Mouse (Mus musculus): Measurements from ENCODE around the gene Nxf1. TPM values are rescaled to one million over a fixed set of nuclear protein-coding genes. Genes with fewer than 3 reads are reported as not detected.

Gene Nxf1
- polyA plus RNA-seq, 1 experiment from 2014 or later, result 127 TPM

Small RNA genes lying within 50 kb of the gene (microRNA-seq; reads per million reads assigned to microRNA genes)
- not detected for gene Mir6992

Other genes starting within 250 kb of the Nxf1 start
- gene Slc22a8, start 165.8 kb upstream of the Nxf1 start, polyA plus RNA-seq (2015; fragmentation: Nextera tagmentation; extraction: Ambion mirVana), result 9.1 and 10.7 TPM in 2 replicates
- gene Slc22a6, start 139.0 kb upstream of the Nxf1 start, polyA plus RNA-seq (2015; fragmentation: Nextera tagmentation; extraction: Ambion mirVana), result 0.82 and 1.8 TPM in 2 replicates
- 0.35 and 0.70 TPM in 2 replicates for gene Chrm1, start 93.3 kb upstream of the Nxf1 start, polyA plus RNA-seq (2015; fragmentation: Nextera tagmentation; extraction: Ambion mirVana)
- 158 and 159 TPM in 2 replicates for gene Slc3a2, start 33.7 kb upstream of the Nxf1 start, polyA plus RNA-seq (2015; fragmentation: Nextera tagmentation; extraction: Ambion mirVana)
- 91.0 and 95.2 TPM in 2 replicates for gene Wdr74, start 21.2 kb upstream of the Nxf1 start, polyA plus RNA-seq (2015; fragmentation: Nextera tagmentation; extraction: Ambion mirVana)
- gene 1700092M07Rik, start 16.4 kb upstream of the Nxf1 start, polyA plus RNA-seq (2015; fragmentation: Nextera tagmentation; extraction: Ambion mirVana), result 1.5 and 2.2 TPM in 2 replicates
- gene Stx5a, start 15.7 kb upstream of the Nxf1 start, polyA plus RNA-seq (2015; fragmentation: Nextera tagmentation; extraction: Ambion mirVana), result 124 and 127 TPM in 2 replicates
- 218 and 235 TPM in 2 replicates for gene Tmem223, start 13.9 kb downstream of the Nxf1 start, polyA plus RNA-seq (2015; fragmentation: Nextera tagmentation; extraction: Ambion mirVana)
- 28.2 and 46.3 TPM in 2 replicates for gene Tmem179b, start 17.4 kb downstream of the Nxf1 start, polyA plus RNA-seq (2015; fragmentation: Nextera tagmentation; extraction: Ambion mirVana)
- gene Taf6l, start 29.3 kb downstream of the Nxf1 start, polyA plus RNA-seq (2015; fragmentation: Nextera tagmentation; extraction: Ambion mirVana), result 28.5 and 29.4 TPM in 2 replicates
- gene Polr2g, start 41.5 kb downstream of the Nxf1 start, polyA plus RNA-seq (2015; fragmentation: Nextera tagmentation; extraction: Ambion mirVana), result 143 and 147 TPM in 2 replicates
- gene Zbtb3, start 45.5 kb downstream of the Nxf1 start, polyA plus RNA-seq (2015; fragmentation: Nextera tagmentation; extraction: Ambion mirVana), result 6.5 TPM in 2 replicates
- 54.2 and 57.3 TPM in 2 replicates for gene Ttc9c, start 62.3 kb downstream of the Nxf1 start, polyA plus RNA-seq (2015; fragmentation: Nextera tagmentation; extraction: Ambion mirVana)
- gene Hnrnpul2, start 62.9 kb downstream of the Nxf1 start, polyA plus RNA-seq (2015; fragmentation: Nextera tagmentation; extraction: Ambion mirVana), result 5.1 and 5.9 TPM in 2 replicates
- gene AC129217.1, start 72.7 kb downstream of the Nxf1 start, polyA plus RNA-seq (2015; fragmentation: Nextera tagmentation; extraction: Ambion mirVana), result not detected in 2 replicates
- gene Bscl2, start 80.4 kb downstream of the Nxf1 start, polyA plus RNA-seq (2015; fragmentation: Nextera tagmentation; extraction: Ambion mirVana), result 107 and 110 TPM in 2 replicates
- gene Gng3, start 82.1 kb downstream of the Nxf1 start, polyA plus RNA-seq (2015; fragmentation: Nextera tagmentation; extraction: Ambion mirVana), result 414 and 512 TPM in 2 replicates
- 1.1 and 1.4 TPM in 2 replicates for gene Lrrn4cl, start 93.7 kb downstream of the Nxf1 start, polyA plus RNA-seq (2015; fragmentation: Nextera tagmentation; extraction: Ambion mirVana)
- gene Ubxn1, start 114.4 kb downstream of the Nxf1 start, polyA plus RNA-seq (2015; fragmentation: Nextera tagmentation; extraction: Ambion mirVana), result 138 and 156 TPM in 2 replicates
- 62.6 and 65.7 TPM in 2 replicates for gene Uqcc3, start 123.8 kb downstream of the Nxf1 start, polyA plus RNA-seq (2015; fragmentation: Nextera tagmentation; extraction: Ambion mirVana)
- gene Lbhd1, start 126.7 kb downstream of the Nxf1 start, polyA plus RNA-seq (2015; fragmentation: Nextera tagmentation; extraction: Ambion mirVana), result 44.5 and 47.3 TPM in 2 replicates
- gene Gm49403, start 126.9 kb downstream of the Nxf1 start, polyA plus RNA-seq (2015; fragmentation: Nextera tagmentation; extraction: Ambion mirVana), result not detected in 2 replicates
- gene 1810009A15Rik, start 131.8 kb downstream of the Nxf1 start, polyA plus RNA-seq (2015; fragmentation: Nextera tagmentation; extraction: Ambion mirVana), result 40.1 and 48.2 TPM in 2 replicates
- 0.27 and 0.45 TPM in 2 replicates for gene Gm49416, start 131.9 kb downstream of the Nxf1 start, polyA plus RNA-seq (2015; fragmentation: Nextera tagmentation; extraction: Ambion mirVana)
- gene Ints5, start 135.9 kb downstream of the Nxf1 start, polyA plus RNA-seq (2015; fragmentation: Nextera tagmentation; extraction: Ambion mirVana), result 31.0 and 35.4 TPM in 2 replicates
- 75.4 and 82.2 TPM in 2 replicates for gene Ganab, start 141.0 kb downstream of the Nxf1 start, polyA plus RNA-seq (2015; fragmentation: Nextera tagmentation; extraction: Ambion mirVana)
- gene B3gat3, start 163.3 kb downstream of the Nxf1 start, polyA plus RNA-seq (2015; fragmentation: Nextera tagmentation; extraction: Ambion mirVana), result 80.4 and 89.1 TPM in 2 replicates
- gene Rom1, start 172.3 kb downstream of the Nxf1 start, polyA plus RNA-seq (2015; fragmentation: Nextera tagmentation; extraction: Ambion mirVana), result 3.0 and 3.2 TPM in 2 replicates
- 13.9 and 17.1 TPM in 2 replicates for gene Eml3, start 172.5 kb downstream of the Nxf1 start, polyA plus RNA-seq (2015; fragmentation: Nextera tagmentation; extraction: Ambion mirVana)
- 94.8 and 117 TPM in 2 replicates for gene Mta2, start 184.8 kb downstream of the Nxf1 start, polyA plus RNA-seq (2015; fragmentation: Nextera tagmentation; extraction: Ambion mirVana)
- gene Tut1, start 196.8 kb downstream of the Nxf1 start, polyA plus RNA-seq (2015; fragmentation: Nextera tagmentation; extraction: Ambion mirVana), result 25.4 and 26.0 TPM in 2 replicates
- 291 and 348 TPM in 2 replicates for gene Eef1g, start 210.0 kb downstream of the Nxf1 start, polyA plus RNA-seq (2015; fragmentation: Nextera tagmentation; extraction: Ambion mirVana)
- gene Ahnak, start 232.2 kb downstream of the Nxf1 start, polyA plus RNA-seq (2015; fragmentation: Nextera tagmentation; extraction: Ambion mirVana), result 4.4 and 8.0 TPM in 2 replicates